Mouse (Mus musculus) heart, postnatal 25 days (tissue): ENCODE measurements around the gene Mns1. TPM values are rescaled to one million over a fixed set of nuclear protein-coding genes. Genes with fewer than 3 reads are reported as not detected.
A peak's percentile ranks its signal among the peaks of the same experiment; 100 is the strongest.
"Not testable (repeated sequence)": the region's sequence is repeated elsewhere in the genome, so short reads cannot be mapped to it uniquely, and the experiment has no call there.

Source experiments
- DNase-seq: peaks from one replicate; pipeline ENCODE4 v3.0.0; 2022; ENCODE audit warnings: low spot score
- intact Hi-C: fragments of 180-260 bp; cut with DNase I; formaldehyde crosslinking; loops from one replicate; pipeline ENCODE4 v1.15.1; 2025
- total RNA-seq, 2 experiments: library from RNA; stranded (reverse); gene quantifications; 2 replicates each; pipeline ENCODE4 v1.2.3; 2021

Mns1 gene
- under 1 TPM; 0.11 to 0.13 TPM for total RNA-seq

DNA sequence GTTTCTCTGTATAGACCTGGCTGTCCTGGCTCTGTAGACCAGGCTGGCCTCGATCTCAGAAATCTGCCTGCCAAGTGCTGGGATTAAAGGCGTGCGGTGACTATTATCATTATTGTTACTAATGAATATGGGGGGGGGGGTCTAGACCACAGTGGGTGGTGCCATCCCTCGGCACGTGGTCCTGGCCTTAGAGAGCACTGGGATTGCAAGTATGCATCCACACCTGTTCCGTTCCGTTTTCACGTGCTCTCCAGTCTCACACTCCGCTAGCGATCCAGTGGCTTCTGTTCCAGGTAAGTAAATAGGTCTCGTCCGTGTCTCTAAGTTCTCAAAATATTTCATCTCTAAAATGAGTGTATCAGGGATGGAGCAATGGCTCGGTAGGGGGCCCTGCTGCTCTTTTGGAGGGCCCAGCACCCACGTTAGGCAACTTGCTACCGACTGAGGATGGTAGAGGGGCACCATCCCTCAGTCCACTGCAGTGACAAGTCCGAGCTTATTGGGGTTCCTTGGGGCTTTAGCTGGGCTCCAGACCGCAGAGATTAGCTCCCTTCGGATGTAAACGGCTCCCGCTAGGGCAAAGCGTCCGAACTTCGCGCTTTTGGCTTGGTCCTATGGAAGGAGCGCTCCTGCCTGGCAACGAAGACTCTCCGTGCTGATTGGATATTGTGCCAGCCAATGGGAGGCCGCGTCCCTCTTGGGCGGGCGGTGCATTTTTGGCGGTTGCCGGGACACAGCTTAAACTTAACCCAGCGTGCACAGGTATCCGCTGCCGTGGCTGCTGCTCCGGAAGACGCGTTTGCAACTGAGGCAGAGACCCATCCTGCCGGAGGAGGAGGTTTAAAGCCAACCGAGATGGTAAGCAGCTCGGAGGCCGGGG, at the start of gene Mns1:
Mns1 (plus strand) TSS at position 190 of the 880 bp plus-strand sequence.
- DNase-seq: peak; percentile 90
- intact Hi-C loops: no loop called here

GRCm38 (mm10) chr9:72388934-72389333, 48.9 kb upstream of the Mns1 start:
- intact Hi-C loops: no loop called here
- DNase-seq: no peak

DNA sequence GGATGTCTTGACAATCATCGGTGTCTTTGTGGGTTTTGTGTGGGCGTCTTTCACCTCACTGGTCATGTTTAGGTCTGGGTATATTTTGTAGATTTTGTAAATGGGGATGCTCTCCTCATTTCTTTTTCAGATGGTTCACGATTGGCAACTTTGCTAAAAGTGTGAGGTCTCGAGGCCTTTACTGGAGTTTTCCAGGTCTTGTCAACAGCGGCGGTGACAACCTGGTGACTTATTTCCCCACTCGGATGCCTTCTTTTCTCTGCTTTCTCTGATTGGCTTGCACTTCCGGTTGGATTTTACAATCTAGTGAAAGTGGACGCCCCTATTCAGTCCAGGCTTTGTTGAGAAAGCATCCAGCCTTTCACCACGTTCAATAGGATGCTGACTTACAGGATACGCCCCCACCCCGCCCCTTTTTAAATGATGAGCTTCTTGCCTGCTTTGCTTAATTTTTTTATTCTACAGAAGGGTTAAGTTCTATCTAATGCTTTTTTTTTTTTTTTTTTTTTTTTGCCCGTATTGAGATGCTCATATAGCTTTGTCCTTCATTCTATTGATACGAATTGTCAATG, 48.3 kb upstream of the Mns1 start:
- no peak for DNase-seq
- intact Hi-C loops: no loop called here

- DNase-seq: no peak
- intact Hi-C loops: no loop called here
Observed at GRCm38 (mm10) chr9:72390321-72391077, 47.3 kb upstream of the Mns1 start.

DNA sequence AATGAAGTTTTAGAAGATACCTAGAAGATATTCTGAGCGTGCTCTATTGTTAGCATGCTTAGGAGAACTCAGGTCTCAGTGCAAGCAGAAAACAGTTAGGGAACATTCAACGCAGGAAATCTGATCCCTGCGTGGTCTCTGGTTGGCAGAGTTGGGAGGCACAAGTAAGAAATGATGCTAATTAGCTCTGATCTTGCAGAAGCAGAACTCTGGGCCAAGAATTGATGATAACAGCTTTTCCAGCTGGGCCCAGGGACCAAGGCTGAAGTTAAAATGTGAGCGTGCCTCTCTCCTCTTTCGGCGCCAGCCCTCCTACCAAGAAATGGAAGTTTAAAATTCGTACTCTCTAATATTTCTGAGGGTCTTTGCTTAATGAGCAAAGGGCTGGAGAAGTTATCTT, 45.1 kb upstream of the Mns1 start:
- DNase-seq: no peak
- intact Hi-C loops: no loop called here

DNA sequence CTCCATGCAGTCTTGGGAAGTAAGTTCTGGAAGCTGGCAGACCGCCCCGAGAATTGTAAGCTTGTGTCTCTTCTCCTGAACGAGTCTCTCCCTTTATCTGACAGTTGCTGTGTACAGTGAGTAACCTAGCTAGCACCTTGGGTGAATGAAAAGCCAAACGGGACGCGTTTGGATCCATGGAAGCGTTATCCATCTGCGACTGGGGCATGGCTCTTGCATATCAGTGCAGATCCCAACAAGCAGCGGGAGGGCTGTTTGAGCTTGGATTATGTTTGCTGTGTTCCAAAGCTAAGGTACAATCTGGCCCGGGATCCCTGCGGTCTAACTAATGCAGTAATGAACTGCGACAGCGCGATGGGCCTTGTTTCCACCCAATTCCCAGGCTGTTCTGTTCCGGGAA, 44.6 kb upstream of the Mns1 start:
- intact Hi-C loops: no loop called here
- no peak for DNase-seq

- no peak for DNase-seq
- intact Hi-C loops: no loop called here
Observed at GRCm38 (mm10) chr9:72393869-72394341, 43.9 kb upstream of the Mns1 start.

DNA sequence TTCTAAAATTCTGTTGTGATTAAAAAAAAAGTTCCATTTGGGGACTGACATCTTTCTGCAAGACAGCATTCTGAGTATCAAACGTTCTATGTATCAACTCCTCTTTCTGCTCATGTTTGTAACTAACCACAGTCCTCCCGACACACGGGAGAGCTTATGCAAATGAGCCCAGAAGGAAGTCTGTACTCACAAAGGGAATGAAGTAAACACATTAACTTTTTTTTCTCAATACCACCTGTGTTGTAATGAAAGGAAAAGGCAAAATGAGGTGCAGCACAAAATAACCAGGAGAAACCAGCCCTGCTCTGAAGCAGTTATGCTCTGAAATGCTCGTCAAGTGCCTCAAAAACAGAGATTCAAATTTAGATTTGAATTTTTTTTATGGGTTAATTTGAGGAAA, 37.7 kb upstream of the Mns1 start:
- intact Hi-C loops: loop anchor here (10.0 kb wide), 1 partner anchor 755 kb away; no protein-coding TSS in a partner anchor
- no peak for DNase-seq

GRCm38 (mm10) chr9:72401769-72402168, 36.0 kb upstream of the Mns1 start:
- intact Hi-C loops: loop anchor here (10.0 kb wide), 1 partner anchor 757 kb away; no protein-coding TSS in a partner anchor
- DNase-seq: not testable (repeated sequence)

DNA sequence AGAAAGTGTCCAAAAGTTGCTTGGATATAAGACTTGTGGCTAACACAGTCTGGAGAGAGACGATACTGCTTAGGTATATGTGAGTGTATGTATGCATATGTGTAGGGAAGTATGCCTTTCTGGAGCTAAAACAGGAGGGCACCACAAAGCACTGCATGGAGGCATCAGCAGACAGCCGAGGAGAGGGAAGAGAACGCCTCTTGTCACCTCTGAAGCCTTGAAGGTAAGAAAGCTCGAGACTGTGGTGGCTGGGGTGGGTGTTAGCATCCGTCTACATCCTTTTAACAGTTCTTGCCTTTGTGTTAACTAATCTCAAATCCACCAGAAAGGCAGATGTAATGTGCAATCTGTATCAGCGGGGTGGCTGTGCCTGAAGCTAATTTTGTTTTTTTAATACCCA, 34.4 kb upstream of the Mns1 start:
- no peak for DNase-seq
- intact Hi-C loops: loop anchor here (10.0 kb wide), 1 partner anchor 759 kb away; no protein-coding TSS in a partner anchor

DNA sequence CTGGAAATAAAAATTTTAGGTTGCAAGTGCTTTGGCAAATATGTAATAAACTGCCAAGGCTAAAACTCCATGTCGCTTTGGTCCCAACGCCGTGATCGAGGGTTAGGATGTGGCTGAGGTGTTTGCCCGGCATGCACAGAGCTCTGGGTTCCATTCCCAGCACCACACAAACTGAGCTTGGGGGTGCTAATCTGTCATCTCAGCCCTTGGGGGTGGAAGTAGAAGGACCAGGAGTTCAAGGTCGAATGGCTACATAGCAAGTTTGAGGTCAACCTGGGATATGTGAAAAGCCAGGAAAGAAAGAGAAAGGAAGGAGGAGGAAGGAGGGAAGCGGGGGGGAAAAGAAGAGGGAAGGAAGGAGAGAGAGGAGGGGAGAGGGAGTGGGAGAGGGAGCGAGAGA, 33.4 kb upstream of the Mns1 start:
- DNase-seq: no peak
- intact Hi-C loops: loop anchor here (10.0 kb wide), 1 partner anchor 760 kb away; no protein-coding TSS in a partner anchor

DNA sequence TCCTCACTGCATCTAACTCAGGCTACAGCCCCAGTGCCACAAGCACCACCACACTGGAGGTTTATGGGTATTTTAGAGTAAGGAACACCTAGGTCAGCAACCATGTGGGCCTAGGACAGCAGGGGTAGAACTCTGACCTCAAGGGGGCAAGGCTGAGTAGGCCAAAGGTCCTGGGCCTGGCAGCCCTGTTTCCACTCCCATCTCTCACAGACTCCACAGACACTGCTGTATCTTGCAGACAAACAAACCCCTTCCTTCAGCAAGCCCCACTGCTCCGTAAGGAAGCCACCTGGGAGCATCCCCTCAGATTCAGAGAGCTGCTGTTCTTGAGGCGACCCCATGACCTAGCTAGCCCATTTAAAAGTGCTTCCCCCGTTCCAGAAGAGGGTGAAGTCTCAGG, 32.9 kb upstream of the Mns1 start:
- DNase-seq: no peak
- intact Hi-C loops: loop anchor here (10.0 kb wide), 1 partner anchor 760 kb away; no protein-coding TSS in a partner anchor

GRCm38 (mm10) chr9:72405882-72406638, 31.8 kb upstream of the Mns1 start:
- no peak for DNase-seq
- intact Hi-C loops: loop anchor here (10.0 kb wide), 1 partner anchor 761 kb away; no protein-coding TSS in a partner anchor

GRCm38 (mm10) chr9:72408131-72408586, 29.7 kb upstream of the Mns1 start:
- peak; percentile 14 for DNase-seq

DNA sequence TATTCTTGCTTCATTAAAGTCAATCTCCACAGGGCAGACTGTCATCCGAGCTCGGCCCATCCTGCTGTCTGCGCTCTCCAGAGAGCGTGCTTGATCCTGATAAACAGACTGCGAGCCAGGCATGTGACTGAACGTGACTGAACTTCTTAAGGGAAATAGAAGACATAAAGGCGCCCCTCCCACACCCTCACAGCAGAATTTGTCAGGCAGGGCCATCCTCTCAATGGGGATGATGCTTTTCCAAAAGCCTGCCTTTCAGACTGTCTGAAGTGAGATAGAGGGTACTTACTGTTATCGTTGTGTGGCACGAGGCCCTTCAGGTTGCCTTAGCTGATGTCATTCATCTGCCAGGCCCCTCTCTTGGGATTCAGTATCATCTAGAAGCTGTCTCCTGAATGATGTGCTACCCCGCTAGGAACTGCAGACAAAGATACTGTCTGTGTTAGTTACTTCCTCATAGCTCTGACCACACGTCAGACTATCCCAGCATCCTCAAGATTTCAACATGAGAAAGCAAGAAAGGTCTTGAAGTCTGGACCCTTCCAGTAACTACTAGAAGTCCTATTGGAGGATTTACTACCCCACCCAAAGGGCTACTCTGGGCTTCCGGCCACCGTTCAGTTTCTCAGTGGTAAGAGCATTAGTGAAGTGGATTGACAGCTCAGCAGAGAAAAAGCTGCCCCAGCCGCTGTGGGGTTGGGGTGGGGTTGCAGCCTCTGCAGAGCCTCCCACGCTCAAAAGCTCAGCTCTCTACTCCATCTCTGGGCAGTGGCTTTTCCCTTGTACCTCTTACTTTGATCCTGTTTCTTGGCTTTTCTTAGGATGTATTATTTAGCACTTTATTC, 28.2 kb upstream of the Mns1 start:
- no peak for DNase-seq
- intact Hi-C loops: loop anchor here (2.0 to 10.0 kb wide), 2 partner anchors 577 to 765 kb away; no protein-coding TSS in a partner anchor

More at GRCm38 (mm10) chr9:72408131-72408586, 29.7 kb upstream of the Mns1 start:
- intact Hi-C loops: loop anchor here (1.0 to 10.0 kb wide), 3 partner anchors 148 to 763 kb away; no protein-coding TSS in a partner anchor

DNA sequence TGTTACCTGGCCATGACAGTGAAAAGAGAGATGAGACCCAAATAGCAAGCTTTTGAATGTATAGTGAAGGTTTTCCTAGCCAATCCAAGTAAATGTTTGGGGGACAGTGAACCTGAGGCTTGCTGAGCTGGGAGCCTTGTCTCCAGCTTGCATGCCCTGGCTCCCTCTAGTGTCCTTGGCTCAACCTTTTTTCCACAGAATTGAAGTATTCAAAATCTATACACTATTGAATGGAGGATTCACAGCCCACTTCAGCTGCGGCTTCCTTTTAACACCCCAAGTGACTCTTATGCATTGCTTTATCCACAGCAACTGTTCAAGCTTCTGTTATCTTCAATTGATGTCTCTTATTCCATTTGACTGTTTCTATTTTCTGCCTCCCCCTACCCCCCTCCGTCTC, 26.1 kb upstream of the Mns1 start:
- intact Hi-C loops: no loop called here
- no peak for DNase-seq

- no peak for DNase-seq
Observed at GRCm38 (mm10) chr9:72418443-72418842, 19.4 kb upstream of the Mns1 start.

GRCm38 (mm10) chr9:72420490-72420889, 17.3 kb upstream of the Mns1 start:
- intact Hi-C loops: no loop called here
- DNase-seq: no peak

More at GRCm38 (mm10) chr9:72418443-72418842, 19.4 kb upstream of the Mns1 start:
- intact Hi-C loops: no loop called here
